Mouse (Mus musculus) erythroblast, embryonic 14.5 days (primary cell): ENCODE data around the gene Fank1. TPM values are rescaled to one million over a fixed set of nuclear protein-coding genes. Genes with fewer than 3 reads are reported as not detected.

Experiments used
- H3K27me3 ChIP-seq: 2 replicates; pipeline ENCODE4 v1.6.1; 2012; ENCODE audit warnings: inconsistent platforms; ENCODE audit not compliant: control insufficient read depth
- H3K36me3 ChIP-seq: 2 replicates; pipeline ENCODE4 v1.6.1; 2012; ENCODE audit warnings: mild to moderate bottlenecking, inconsistent platforms; ENCODE audit not compliant: control insufficient read depth
- H3K4me1 ChIP-seq: 2 replicates; pipeline ENCODE4 v1.6.1; 2012; ENCODE audit warnings: inconsistent platforms; ENCODE audit not compliant: control insufficient read depth
- H3K4me3 ChIP-seq: replicated peaks from 2 replicates; pipeline ENCODE3; 2012; ENCODE audit warnings: moderate library complexity, mild to moderate bottlenecking, inconsistent platforms
- H3K9me3 ChIP-seq: 2 replicates; pipeline ENCODE4 v1.6.1; 2012; ENCODE audit warnings: low read length, inconsistent platforms, mixed read lengths; ENCODE audit not compliant: control insufficient read depth
- GATA1 ChIP-seq: IDR thresholded peaks from 2 replicates; pipeline ENCODE4 v1.6.1; 2012; ENCODE audit warnings: low read length, inconsistent platforms, mixed read lengths
- TAL1 ChIP-seq: IDR thresholded peaks from 3 replicates; pipeline ENCODE4 v1.6.1; 2012; ENCODE audit warnings: low read length, inconsistent platforms, mixed read lengths
- polyA plus RNA-seq: library from polyadenylated mRNA; stranded (reverse); fragments of >175 nt; gene quantifications from 2 replicates; pipeline ENCODE4 v1.2.3, GENCODE M21; 2012

Fank1 gene
- polyA plus RNA-seq, 1 experiment, result not detected

- H3K27me3 ChIP-seq, result no peaks in the 10 kb centered on the region
- H3K36me3 ChIP-seq, result peaks cover 13% of the 10 kb centered on the region
- no peak for TF ChIP-seq GATA1
- H3K4me3 ChIP-seq, result no peak overlapping the region
- H3K9me3 ChIP-seq, result peaks cover 6% of the 10 kb centered on the region
- H3K4me1 ChIP-seq, result peaks cover 5% of the 10 kb centered on the region
These were observed 14.0 kb upstream of the Fank1 start for GRCm38 (mm10) chr7:133762696-133763095.

- Histone ChIP-seq H3K9me3 (peaks cover 6% of the 10 kb centered on the region), H3K4me1 (peaks cover 5% of the 10 kb centered on the region), H3K36me3 (peaks cover 2% of the 10 kb centered on the region), H3K4me3 (no peak overlapping the region), H3K27me3 (no peaks in the 10 kb centered on the region)
- no peak for TF ChIP-seq TAL1
- no peak for TF ChIP-seq GATA1
These were observed 12.2 kb upstream of the Fank1 start for GRCm38 (mm10) chr7:133764425-133764824.

DNA sequence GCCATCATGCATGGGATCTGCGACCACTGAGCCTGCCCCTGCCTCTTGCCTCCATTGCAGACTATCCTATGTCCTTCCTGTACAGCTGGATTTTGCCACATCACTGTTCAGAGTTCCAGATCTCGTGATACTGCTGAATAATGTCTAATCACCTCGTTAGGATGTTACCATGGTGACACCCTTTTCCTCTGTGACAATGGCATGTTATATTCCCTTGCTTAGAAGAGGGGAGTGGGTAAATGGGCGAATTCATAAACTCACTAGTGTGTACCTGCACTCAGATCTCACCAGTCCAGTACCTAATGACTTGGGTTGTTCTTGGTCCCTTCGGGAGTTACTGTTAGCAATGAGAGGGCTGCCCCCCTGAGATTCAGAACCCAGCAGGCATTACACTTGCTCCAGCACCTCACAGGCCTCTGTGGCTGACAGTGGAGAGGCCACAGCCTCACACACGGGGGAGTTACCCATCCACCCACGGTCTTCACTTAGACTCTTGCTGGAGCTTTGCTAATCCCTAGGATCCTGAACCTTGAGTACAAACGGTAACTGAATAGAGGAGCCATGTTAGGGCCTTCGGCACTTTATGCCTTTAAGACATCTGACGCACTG is 11.3 kb upstream of the Fank1 start:
- Histone ChIP-seq H3K9me3 (peaks cover 6% of the 10 kb centered on the region), H3K27me3 (no peaks in the 10 kb centered on the region)
- TF ChIP-seq GATA1, result no peak
- no peak for TF ChIP-seq TAL1

DNA sequence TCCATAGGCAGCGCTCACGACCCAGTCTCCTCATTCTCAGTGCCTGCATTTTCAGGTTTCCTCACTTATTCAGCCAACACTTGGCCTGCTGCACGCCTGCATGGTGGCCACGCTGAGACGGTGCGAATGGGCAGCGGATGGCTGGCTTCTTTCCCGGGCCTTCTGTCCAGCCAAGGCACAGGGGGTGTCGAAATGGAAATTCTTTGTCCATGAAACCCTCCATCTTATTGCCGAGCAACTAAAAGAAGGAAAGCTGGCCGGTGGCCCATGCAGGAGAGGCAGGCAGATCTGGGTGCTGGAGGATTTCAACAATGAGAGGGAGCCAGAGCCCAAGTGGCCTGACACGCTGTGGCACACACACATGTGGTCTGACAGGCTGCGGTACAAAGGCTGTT is 10.8 kb upstream of the Fank1 start:
- TF ChIP-seq GATA1 (no peak), TAL1 (no peak)
- no peaks in the 10 kb centered on the region; the same call in 1 of the 2 replicates for H3K36me3 ChIP-seq
- H3K4me1 ChIP-seq, result peaks cover 5% of the 10 kb centered on the region
- no peaks in the 10 kb centered on the region for H3K27me3 ChIP-seq
- H3K9me3 ChIP-seq, result peaks cover 6% of the 10 kb centered on the region
- H3K4me3 ChIP-seq, result no peak overlapping the region

More for the DNA sequence above, 11.3 kb upstream of the Fank1 start:
- H3K4me3 ChIP-seq, result no peak overlapping the region
- peaks cover 5% of the 10 kb centered on the region for H3K4me1 ChIP-seq
- H3K36me3 ChIP-seq, result no peaks in the 10 kb centered on the region; the same call in 1 of the 2 replicates

DNA sequence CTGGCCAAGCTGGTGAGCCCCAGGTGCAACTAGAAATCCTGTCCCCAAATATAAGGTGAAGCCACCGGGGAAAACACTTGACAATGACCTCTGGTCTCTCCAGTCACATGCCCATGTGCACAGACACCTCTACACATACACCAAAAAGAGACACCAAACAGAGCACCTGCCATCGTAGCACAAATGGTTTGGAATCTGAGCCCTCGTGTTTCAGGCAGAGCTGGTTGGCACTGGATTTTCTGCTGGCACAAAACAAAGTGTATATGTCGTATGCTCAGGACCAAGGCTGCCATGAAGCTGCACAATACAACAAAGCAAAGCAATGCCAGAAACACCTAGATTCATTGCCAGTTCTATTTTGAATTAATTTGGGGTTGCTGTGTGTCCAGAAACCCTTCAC is 8.6 kb upstream of the Fank1 start:
- H3K9me3 ChIP-seq, result no peaks in the 10 kb centered on the region
- no peaks in the 10 kb centered on the region for H3K4me1 ChIP-seq
- H3K4me3 ChIP-seq, result no peak overlapping the region
- H3K27me3 ChIP-seq, result no peaks in the 10 kb centered on the region
- no peak for TF ChIP-seq GATA1
- TF ChIP-seq TAL1, result no peak
- no peaks in the 10 kb centered on the region for H3K36me3 ChIP-seq

GRCm38 (mm10) chr7:133768517-133768916 is 8.1 kb upstream of the Fank1 start:
- TF ChIP-seq GATA1, result no peak
- no peak for TF ChIP-seq TAL1
- Histone ChIP-seq H3K9me3 (no peaks in the 10 kb centered on the region), H3K27me3 (no peaks in the 10 kb centered on the region)

DNA sequence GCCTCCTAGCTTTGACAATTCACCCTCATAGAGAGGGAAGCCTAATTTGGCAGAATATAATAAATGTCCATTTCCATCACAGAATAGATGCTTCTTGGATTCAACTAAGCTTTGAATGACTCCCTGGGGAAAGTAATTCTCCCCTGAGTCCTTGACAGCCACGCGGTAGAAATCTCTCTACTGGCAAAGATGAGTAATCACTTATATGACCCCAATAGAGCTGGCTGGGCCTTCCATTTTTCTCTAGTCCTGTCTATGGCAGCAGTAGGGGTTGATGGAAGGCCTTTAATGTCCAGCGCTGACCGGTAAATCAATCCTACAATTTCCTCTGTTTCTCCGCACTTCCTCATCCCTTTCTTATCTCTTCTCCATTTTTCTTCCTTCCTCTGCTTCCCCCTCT is 1.5 kb upstream of the Fank1 start:
- Histone ChIP-seq H3K27me3 (peaks cover 2% of the 10 kb centered on the region), H3K36me3 (no peaks in the 10 kb centered on the region), H3K4me1 (peaks cover 19% of the 10 kb centered on the region), H3K4me3 (no peak overlapping the region), H3K9me3 (no peaks in the 10 kb centered on the region)
- TF ChIP-seq GATA1, result no peak
- TF ChIP-seq TAL1, result no peak

More at GRCm38 (mm10) chr7:133768517-133768916, 8.1 kb upstream of the Fank1 start:
- H3K36me3 ChIP-seq, result no peaks in the 10 kb centered on the region
- no peak overlapping the region for H3K4me3 ChIP-seq
- no peaks in the 10 kb centered on the region for H3K4me1 ChIP-seq

DNA sequence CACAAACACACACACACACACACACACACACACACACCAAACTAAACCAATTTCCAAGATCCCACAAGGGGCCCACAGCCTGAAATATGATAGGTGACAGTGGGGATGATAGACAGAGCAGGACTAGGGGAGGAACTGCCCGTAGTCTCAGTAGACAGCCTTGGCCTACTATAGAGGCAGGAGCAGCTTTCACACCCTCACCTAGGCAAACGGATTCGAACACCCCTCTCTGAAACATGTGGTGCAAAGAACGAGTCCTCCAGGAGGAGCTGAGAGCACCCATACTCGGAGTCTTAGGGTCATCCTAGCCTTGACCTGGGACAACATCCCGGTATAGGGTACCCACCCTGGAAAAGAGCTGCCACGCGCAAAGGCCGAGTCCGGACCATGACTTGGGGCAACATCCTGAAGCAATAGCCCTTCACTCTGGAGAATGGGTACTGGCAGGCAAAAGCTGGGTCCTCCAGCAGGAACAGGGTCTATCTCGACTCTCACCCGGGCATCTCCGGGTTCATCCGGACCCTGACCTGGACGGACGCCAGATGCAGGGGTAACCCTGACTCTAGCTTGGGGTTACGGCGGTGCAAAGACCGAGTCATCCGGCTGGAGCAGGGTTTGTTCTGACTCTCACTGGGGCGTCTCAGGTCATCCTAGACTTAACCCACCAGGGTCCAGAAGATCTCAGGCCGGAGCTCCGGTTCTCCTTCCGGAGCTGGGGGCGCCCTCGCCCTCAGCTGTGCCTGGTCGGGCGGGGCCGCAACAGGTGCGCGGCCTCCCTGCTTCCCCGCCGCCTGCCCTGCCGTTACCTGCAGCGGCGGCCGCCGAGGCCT is 650 bp upstream of the Fank1 start:
- Histone ChIP-seq H3K36me3 (no peaks in the 10 kb centered on the region), H3K4me3 (peak overlapping the region; percentile 85), H3K27me3 (peaks cover 2% of the 10 kb centered on the region), H3K4me1 (peaks cover 24% of the 10 kb centered on the region), H3K9me3 (no peaks in the 10 kb centered on the region)
- TF ChIP-seq TAL1, result no peak
- TF ChIP-seq GATA1, result no peak

DNA sequence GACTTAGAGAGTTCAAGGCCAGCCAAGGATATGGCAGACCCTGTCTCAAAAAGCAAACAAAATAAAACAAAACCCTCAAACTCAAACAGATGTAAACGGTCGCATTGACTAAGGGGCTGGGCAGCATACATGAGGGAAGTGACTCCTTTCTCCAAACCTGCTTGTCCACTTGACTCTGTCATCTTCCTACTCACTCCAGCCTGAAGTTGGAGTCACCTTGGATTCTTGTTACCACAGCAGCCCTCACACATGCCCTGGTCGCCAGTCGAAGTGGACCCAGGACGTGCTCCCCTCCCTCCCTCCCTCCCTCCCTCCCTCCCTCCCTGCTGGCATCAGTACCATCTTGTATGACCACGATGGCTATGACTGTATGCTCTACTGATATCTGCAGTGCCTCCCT is 4.9 kb downstream of the Fank1 start:
- H3K4me1 ChIP-seq, result peaks cover 33% of the 10 kb centered on the region
- H3K27me3 ChIP-seq, result no peaks in the 10 kb centered on the region
- TF ChIP-seq GATA1, result no peak
- H3K36me3 ChIP-seq, result no peaks in the 10 kb centered on the region
- peak overlapping the region; percentile 47 for H3K4me3 ChIP-seq
- peaks cover 14% of the 10 kb centered on the region for H3K9me3 ChIP-seq

DNA sequence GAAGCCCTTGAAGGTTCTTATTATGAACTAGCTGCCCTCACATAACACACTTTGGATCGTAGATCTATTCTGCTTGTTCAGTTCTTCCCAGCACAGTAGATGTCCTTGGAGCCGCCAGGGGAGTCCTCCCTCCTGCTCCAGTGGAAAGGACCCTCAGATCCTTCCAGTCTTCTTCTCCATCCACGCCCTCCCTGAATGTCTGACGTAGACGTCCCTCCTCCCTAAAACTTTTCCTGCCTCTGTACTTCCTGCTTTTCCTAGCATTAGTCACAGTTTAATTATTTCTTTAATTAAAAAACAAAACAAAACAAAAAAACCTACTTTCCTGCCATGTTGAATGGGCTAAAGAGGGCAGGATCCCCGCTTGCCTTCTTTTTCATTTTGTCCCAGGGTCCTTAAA is 5.3 kb downstream of the Fank1 start:
- Histone ChIP-seq H3K4me1 (peaks cover 30% of the 10 kb centered on the region), H3K4me3 (peak overlapping the region; percentile 47), H3K36me3 (no peaks in the 10 kb centered on the region), H3K9me3 (peaks cover 14% of the 10 kb centered on the region), H3K27me3 (no peaks in the 10 kb centered on the region)
- no peak for TF ChIP-seq GATA1
- no peak for TF ChIP-seq TAL1
